Mouse (Mus musculus): ENCODE measurements around the gene Naxd. TPM values are rescaled to one million over a fixed set of nuclear protein-coding genes. Genes with fewer than 3 reads are reported as not detected.

The Naxd gene
- polyA plus RNA-seq, 1 experiment from 2014 or later, result 145 TPM

- Histone ChIP-seq H3K27me3 (ENCODE audit: control insufficient read depth, insufficient read depth, low read length) (no peaks in the 10 kb centered on the region), H3K9me3 (ENCODE audit: control insufficient read depth, low read length) (no peaks in the 10 kb centered on the region), H3K36me3 (replicated peaks; ENCODE audit: control insufficient read depth, insufficient read depth) (no peaks in the 10 kb centered on the region), H3K4me2 (replicated peaks) (no peak overlapping the region), H3K4me1 (replicated peaks; ENCODE audit: control insufficient read depth, insufficient read depth, low read length) (0 out of 2 replicates have a peak, but pooled peaks cover 6% of the 10 kb centered on the region), H3K4me3 (replicated peaks; ENCODE audit: low read length) (no peak overlapping the region), H3K27ac (no peak overlapping the region), H3K9ac (no peak overlapping the region)
- 59% methylated on average over 12 of the region's 12 CpGs for WGBS
- no peak for DNase-seq (ENCODE audit: low spot score)
- ATAC-seq (ENCODE audit: low FRiP score), result no peak
These were observed 39.1 kb upstream of the Naxd start for GRCm38 (mm10) chr8:11457981-11458836.

GRCm38 (mm10) chr8:11459016-11459415 is 38.3 kb upstream of the Naxd start:
- Histone ChIP-seq H3K27ac (no peak overlapping the region), H3K4me1 (replicated peaks; ENCODE audit: control insufficient read depth, insufficient read depth, low read length) (0 out of 2 replicates have a peak, but pooled peaks cover 3% of the 10 kb centered on the region), H3K9ac (no peak overlapping the region), H3K9me3 (ENCODE audit: control insufficient read depth, low read length) (no peaks in the 10 kb centered on the region), H3K4me3 (replicated peaks; ENCODE audit: low read length) (no peak overlapping the region), H3K36me3 (replicated peaks; ENCODE audit: control insufficient read depth, insufficient read depth) (no peaks in the 10 kb centered on the region), H3K4me2 (replicated peaks) (no peak overlapping the region), H3K27me3 (ENCODE audit: control insufficient read depth, insufficient read depth, low read length) (no peaks in the 10 kb centered on the region)
- ATAC-seq (ENCODE audit: low FRiP score) (no peak), DNase-seq (ENCODE audit: low spot score) (no peak)
- 48% methylated on average over 5 of the region's 5 CpGs for WGBS

GRCm38 (mm10) chr8:11460934-11461333 is 36.4 kb upstream of the Naxd start:
- no peaks in the 10 kb centered on the region for H3K9me3 ChIP-seq (ENCODE audit: control insufficient read depth, low read length)
- H3K4me2 ChIP-seq (replicated peaks), result no peak overlapping the region
- H3K36me3 ChIP-seq (replicated peaks; ENCODE audit: control insufficient read depth, insufficient read depth), result no peaks in the 10 kb centered on the region
- H3K4me1 ChIP-seq (replicated peaks; ENCODE audit: control insufficient read depth, insufficient read depth, low read length), result no peaks in the 10 kb centered on the region
- ATAC-seq (ENCODE audit: low FRiP score) (no peak), DNase-seq (ENCODE audit: low spot score) (no peak)
- H3K27me3 ChIP-seq (ENCODE audit: control insufficient read depth, insufficient read depth, low read length), result no peaks in the 10 kb centered on the region
- no peak overlapping the region for H3K27ac ChIP-seq
- WGBS, result 38% methylated on average over 2 of the region's 2 CpGs
- no peak overlapping the region for H3K4me3 ChIP-seq (replicated peaks; ENCODE audit: low read length)
- H3K9ac ChIP-seq, result no peak overlapping the region

GRCm38 (mm10) chr8:11461847-11462246 is 35.5 kb upstream of the Naxd start:
- H3K27me3 ChIP-seq (ENCODE audit: control insufficient read depth, insufficient read depth, low read length), result no peaks in the 10 kb centered on the region
- no peak overlapping the region for H3K4me3 ChIP-seq (replicated peaks; ENCODE audit: low read length)
- ATAC-seq (ENCODE audit: low FRiP score), result no peak
- 70% methylated on average over 2 of the region's 2 CpGs for WGBS
- no peaks in the 10 kb centered on the region for H3K9me3 ChIP-seq (ENCODE audit: control insufficient read depth, low read length)
- DNase-seq (ENCODE audit: low spot score), result no peak
- H3K4me2 ChIP-seq (replicated peaks), result no peak overlapping the region
- H3K27ac ChIP-seq, result no peak overlapping the region
- H3K36me3 ChIP-seq (replicated peaks; ENCODE audit: control insufficient read depth, insufficient read depth), result no peaks in the 10 kb centered on the region
- no peak overlapping the region for H3K9ac ChIP-seq
- no peaks in the 10 kb centered on the region for H3K4me1 ChIP-seq (replicated peaks; ENCODE audit: control insufficient read depth, insufficient read depth, low read length)

GRCm38 (mm10) chr8:11462641-11463040 is 34.7 kb upstream of the Naxd start:
- Histone ChIP-seq H3K9me3 (ENCODE audit: control insufficient read depth, low read length) (no peaks in the 10 kb centered on the region), H3K36me3 (replicated peaks; ENCODE audit: control insufficient read depth, insufficient read depth) (no peaks in the 10 kb centered on the region), H3K4me3 (replicated peaks; ENCODE audit: low read length) (no peak overlapping the region), H3K9ac (no peak overlapping the region), H3K4me2 (replicated peaks) (no peak overlapping the region), H3K27ac (no peak overlapping the region), H3K27me3 (ENCODE audit: control insufficient read depth, insufficient read depth, low read length) (no peaks in the 10 kb centered on the region), H3K4me1 (replicated peaks; ENCODE audit: control insufficient read depth, insufficient read depth, low read length) (no peaks in the 10 kb centered on the region)
- DNase-seq (ENCODE audit: low spot score) (no peak), ATAC-seq (ENCODE audit: low FRiP score) (no peak)
- 94% methylated on average over 4 of the region's 4 CpGs for WGBS

- ATAC-seq (ENCODE audit: low FRiP score), result no peak
- no peaks in the 10 kb centered on the region for H3K36me3 ChIP-seq (replicated peaks; ENCODE audit: control insufficient read depth, insufficient read depth)
- 90% methylated on average over 2 of the region's 2 CpGs for WGBS
- H3K27me3 ChIP-seq (ENCODE audit: control insufficient read depth, insufficient read depth, low read length), result no peaks in the 10 kb centered on the region
- no peak overlapping the region for H3K27ac ChIP-seq
- no peak overlapping the region for H3K4me3 ChIP-seq (replicated peaks; ENCODE audit: low read length)
- no peaks in the 10 kb centered on the region for H3K4me1 ChIP-seq (replicated peaks; ENCODE audit: control insufficient read depth, insufficient read depth, low read length)
- no peak overlapping the region for H3K4me2 ChIP-seq (replicated peaks)
- no peak for DNase-seq (ENCODE audit: low spot score)
- H3K9me3 ChIP-seq (ENCODE audit: control insufficient read depth, low read length), result no peaks in the 10 kb centered on the region
- no peak overlapping the region for H3K9ac ChIP-seq
These were observed 33.8 kb upstream of the Naxd start for GRCm38 (mm10) chr8:11463541-11463888.

GRCm38 (mm10) chr8:11463889-11464706 is 33.2 kb upstream of the Naxd start:
- no peaks in the 10 kb centered on the region for H3K4me1 ChIP-seq (replicated peaks; ENCODE audit: control insufficient read depth, insufficient read depth, low read length)
- H3K9ac ChIP-seq, result no peak overlapping the region
- no peak overlapping the region for H3K4me2 ChIP-seq (replicated peaks)
- DNase-seq (ENCODE audit: low spot score), result no peak
- H3K27ac ChIP-seq, result no peak overlapping the region
- no peaks in the 10 kb centered on the region for H3K27me3 ChIP-seq (ENCODE audit: control insufficient read depth, insufficient read depth, low read length)
- no peak for ATAC-seq (ENCODE audit: low FRiP score)
- no peak overlapping the region for H3K4me3 ChIP-seq (replicated peaks; ENCODE audit: low read length)
- no peaks in the 10 kb centered on the region for H3K9me3 ChIP-seq (ENCODE audit: control insufficient read depth, low read length)
- WGBS, result 88% methylated on average over 12 of the region's 12 CpGs
- H3K36me3 ChIP-seq (replicated peaks; ENCODE audit: control insufficient read depth, insufficient read depth), result no peaks in the 10 kb centered on the region

- H3K4me3 ChIP-seq (replicated peaks; ENCODE audit: low read length), result no peak overlapping the region
- no peaks in the 10 kb centered on the region for H3K27me3 ChIP-seq (ENCODE audit: control insufficient read depth, insufficient read depth, low read length)
- no peak overlapping the region for H3K9ac ChIP-seq
- WGBS, result 92% methylated on average over 3 of the region's 3 CpGs
- no peak overlapping the region for H3K4me2 ChIP-seq (replicated peaks)
- H3K4me1 ChIP-seq (replicated peaks; ENCODE audit: control insufficient read depth, insufficient read depth, low read length), result no peaks in the 10 kb centered on the region
- H3K36me3 ChIP-seq (replicated peaks; ENCODE audit: control insufficient read depth, insufficient read depth), result no peaks in the 10 kb centered on the region
- H3K9me3 ChIP-seq (ENCODE audit: control insufficient read depth, low read length), result no peaks in the 10 kb centered on the region
- H3K27ac ChIP-seq, result no peak overlapping the region
- no peak for ATAC-seq (ENCODE audit: low FRiP score)
- DNase-seq (ENCODE audit: low spot score), result no peak
These were observed 32.7 kb upstream of the Naxd start for GRCm38 (mm10) chr8:11464707-11464964.

- no peak overlapping the region for H3K9ac ChIP-seq
- ATAC-seq (ENCODE audit: low FRiP score) (no peak), DNase-seq (ENCODE audit: low spot score) (no peak)
- H3K36me3 ChIP-seq (replicated peaks; ENCODE audit: control insufficient read depth, insufficient read depth), result no peaks in the 10 kb centered on the region
- H3K27ac ChIP-seq, result no peak overlapping the region
- 94% methylated on average over 4 of the region's 4 CpGs for WGBS
- no peaks in the 10 kb centered on the region for H3K4me1 ChIP-seq (replicated peaks; ENCODE audit: control insufficient read depth, insufficient read depth, low read length)
- H3K9me3 ChIP-seq (ENCODE audit: control insufficient read depth, low read length), result no peaks in the 10 kb centered on the region
- H3K4me3 ChIP-seq (replicated peaks; ENCODE audit: low read length), result no peak overlapping the region
- no peaks in the 10 kb centered on the region for H3K27me3 ChIP-seq (ENCODE audit: control insufficient read depth, insufficient read depth, low read length)
- H3K4me2 ChIP-seq (replicated peaks), result no peak overlapping the region
These were observed 31.7 kb upstream of the Naxd start for GRCm38 (mm10) chr8:11465619-11466018.

Data from hindbrain, embryonic 14.5 days (tissue).